Mouse (Mus musculus): Measurements from ENCODE around the gene Insc. TPM values are rescaled to one million over a fixed set of nuclear protein-coding genes. Genes with fewer than 3 reads are reported as not detected.

The Insc gene
- polyA plus RNA-seq, 1 experiment from 2014 or later: 10.8 TPM

DNA sequence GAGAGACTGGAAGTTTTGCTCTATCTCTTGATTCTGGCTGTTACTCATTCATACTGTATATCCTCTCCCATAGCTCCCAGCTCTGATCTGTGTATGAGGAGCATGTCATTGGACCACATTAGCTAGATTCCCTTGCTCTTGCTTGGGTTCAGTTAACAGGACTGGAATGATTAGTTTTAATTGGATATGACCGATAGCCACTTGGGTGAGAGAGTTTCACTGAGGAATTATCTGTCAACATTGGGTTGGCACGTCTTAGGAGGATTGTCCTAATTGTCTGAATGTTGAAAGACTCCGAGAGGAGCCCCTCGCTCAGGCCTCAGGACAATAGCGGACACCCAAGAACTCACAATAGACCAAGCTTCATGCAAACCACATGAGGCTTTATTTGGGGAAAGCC lies 7.2 kb upstream of the Insc start:
- Histone ChIP-seq H3K4me3 (replicated peaks) (no peak overlapping the region), H3K9ac (no peak overlapping the region), H3K9me3 (replicated peaks) (no peaks in the 10 kb centered on the region), H3K27ac (no peak overlapping the region), H3K27me3 (no peaks in the 10 kb centered on the region), H3K4me2 (no peak overlapping the region), H3K4me1 (replicated peaks) (no peaks in the 10 kb centered on the region), H3K36me3 (no peaks in the 10 kb centered on the region)
- ATAC-seq (ENCODE audit: low read depth) (no peak), DNase-seq (no peak)
- 51% methylated on average over 5 of the region's 5 CpGs for WGBS (ENCODE audit: insufficient replicate concordance)

DNA sequence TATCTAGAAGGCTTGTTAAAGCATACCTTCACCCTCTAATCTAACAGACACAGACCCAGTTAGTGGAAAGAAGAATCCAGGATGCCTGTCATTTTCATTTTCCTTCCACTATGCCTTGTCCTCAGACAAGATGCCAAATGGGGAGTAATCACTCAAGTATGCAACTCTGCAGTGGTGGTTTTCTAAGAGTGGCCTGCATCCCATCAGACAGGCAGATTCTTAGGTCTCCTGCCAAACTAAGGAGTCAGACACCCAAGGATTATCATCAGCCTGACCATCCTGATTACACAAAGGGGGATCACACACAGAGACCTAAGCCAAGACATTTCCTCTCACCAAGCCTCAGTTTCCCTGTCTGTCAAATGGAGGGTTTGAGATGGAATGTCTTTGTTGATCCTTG lies 5.3 kb upstream of the Insc start:
- no peaks in the 10 kb centered on the region for H3K36me3 ChIP-seq
- no peak for DNase-seq
- ATAC-seq (ENCODE audit: low read depth): no peak
- H3K9ac ChIP-seq: no peak overlapping the region
- H3K9me3 ChIP-seq (replicated peaks): no peaks in the 10 kb centered on the region
- H3K27me3 ChIP-seq: no peaks in the 10 kb centered on the region
- no peak overlapping the region for H3K4me2 ChIP-seq
- H3K4me1 ChIP-seq (replicated peaks): no peaks in the 10 kb centered on the region
- H3K27ac ChIP-seq: no peak overlapping the region
- H3K4me3 ChIP-seq (replicated peaks): no peak overlapping the region

DNA sequence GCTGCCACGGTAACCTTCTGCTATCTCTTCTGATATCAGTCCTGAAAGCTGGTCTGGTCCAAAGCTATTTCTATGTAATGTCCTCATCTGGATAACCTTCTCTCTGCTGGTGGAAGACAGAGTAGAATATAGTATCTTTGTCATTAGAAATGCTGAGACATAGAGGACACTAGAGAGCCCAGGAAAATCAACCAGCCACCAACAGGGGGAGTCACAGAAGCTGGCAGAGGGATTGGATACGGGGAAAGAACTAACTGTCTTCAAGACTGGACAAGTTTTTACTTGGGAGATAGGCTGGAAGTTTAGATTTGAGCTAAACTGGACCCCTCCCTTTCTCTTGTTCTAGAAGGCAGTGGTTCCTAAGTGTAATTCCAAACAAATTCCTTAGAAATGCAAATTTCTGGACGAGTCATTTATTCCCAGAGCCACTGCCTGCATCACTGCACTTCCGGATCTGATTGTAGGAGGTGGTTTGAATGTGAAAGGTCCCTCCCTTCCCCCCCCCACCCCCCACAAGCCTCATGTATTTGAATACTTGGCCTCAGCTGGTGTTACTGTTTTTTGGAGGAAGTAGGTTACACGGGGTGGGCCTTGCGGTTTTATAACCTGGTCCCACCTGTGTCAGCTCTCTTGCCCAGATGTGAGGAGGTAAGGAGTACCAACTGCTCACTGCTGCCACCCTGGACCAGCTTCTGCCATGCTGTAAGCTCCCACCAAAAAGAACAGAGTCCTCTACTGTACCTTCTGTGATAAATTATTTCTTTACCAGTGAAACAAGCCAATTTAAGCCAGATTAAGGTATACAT lies 2.9 kb upstream of the Insc start:
- 38% methylated on average over 6 of the region's 6 CpGs for WGBS (ENCODE audit: insufficient replicate concordance)

DNA sequence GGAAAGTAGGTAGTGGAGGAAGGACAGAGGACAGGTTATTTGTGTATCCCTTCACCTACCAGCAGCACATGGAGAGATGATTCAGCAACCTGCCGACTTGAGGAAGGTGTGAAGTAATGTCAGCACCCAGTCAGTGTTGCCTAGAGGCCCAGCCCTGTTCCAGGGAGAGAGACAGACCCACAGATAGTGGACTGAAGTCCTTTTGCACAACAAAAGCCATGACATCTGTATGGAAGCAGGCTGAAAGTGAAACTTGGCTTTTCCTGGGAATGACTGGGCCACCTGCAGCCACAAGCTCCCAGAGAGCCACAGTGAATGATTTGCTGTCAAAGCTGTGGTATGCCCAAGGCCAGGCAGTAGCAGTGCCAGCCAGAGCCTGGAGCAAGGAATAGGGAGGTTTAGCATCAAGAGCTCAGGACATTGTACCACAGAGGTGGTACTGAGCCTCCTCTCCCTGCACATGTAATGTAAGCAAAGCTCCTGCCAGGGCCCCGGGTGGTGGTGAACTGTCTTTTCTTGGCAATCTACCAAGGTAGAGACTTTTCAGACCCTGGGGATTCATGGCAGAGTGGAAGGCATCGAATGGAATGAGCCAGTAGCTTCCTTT lies 1.2 kb downstream of the Insc start:
- WGBS (ENCODE audit: insufficient replicate concordance): 44% methylated on average over 3 of the region's 3 CpGs
- H3K27me3 ChIP-seq: peaks cover 12% of the 10 kb centered on the region
- H3K9ac ChIP-seq: no peak overlapping the region
- H3K27ac ChIP-seq: no peak overlapping the region
- H3K4me2 ChIP-seq: no peak overlapping the region
- H3K9me3 ChIP-seq (replicated peaks): no peaks in the 10 kb centered on the region
- H3K4me1 ChIP-seq (replicated peaks): no peaks in the 10 kb centered on the region
- no peaks in the 10 kb centered on the region for H3K36me3 ChIP-seq
- H3K4me3 ChIP-seq (replicated peaks): no peak overlapping the region
- DNase-seq (no peak), ATAC-seq (ENCODE audit: low read depth) (no peak)

More for the DNA sequence above, 2.9 kb upstream of the Insc start:
- DNase-seq: no peak
- ATAC-seq (ENCODE audit: low read depth): no peak
- H3K4me1 ChIP-seq (replicated peaks): no peaks in the 10 kb centered on the region
- H3K36me3 ChIP-seq: no peaks in the 10 kb centered on the region
- no peaks in the 10 kb centered on the region for H3K9me3 ChIP-seq (replicated peaks)
- H3K27ac ChIP-seq: no peak overlapping the region
- H3K27me3 ChIP-seq: peaks cover 4% of the 10 kb centered on the region
- no peak overlapping the region for H3K4me3 ChIP-seq (replicated peaks)
- no peak overlapping the region for H3K4me2 ChIP-seq
- no peak overlapping the region for H3K9ac ChIP-seq

DNA sequence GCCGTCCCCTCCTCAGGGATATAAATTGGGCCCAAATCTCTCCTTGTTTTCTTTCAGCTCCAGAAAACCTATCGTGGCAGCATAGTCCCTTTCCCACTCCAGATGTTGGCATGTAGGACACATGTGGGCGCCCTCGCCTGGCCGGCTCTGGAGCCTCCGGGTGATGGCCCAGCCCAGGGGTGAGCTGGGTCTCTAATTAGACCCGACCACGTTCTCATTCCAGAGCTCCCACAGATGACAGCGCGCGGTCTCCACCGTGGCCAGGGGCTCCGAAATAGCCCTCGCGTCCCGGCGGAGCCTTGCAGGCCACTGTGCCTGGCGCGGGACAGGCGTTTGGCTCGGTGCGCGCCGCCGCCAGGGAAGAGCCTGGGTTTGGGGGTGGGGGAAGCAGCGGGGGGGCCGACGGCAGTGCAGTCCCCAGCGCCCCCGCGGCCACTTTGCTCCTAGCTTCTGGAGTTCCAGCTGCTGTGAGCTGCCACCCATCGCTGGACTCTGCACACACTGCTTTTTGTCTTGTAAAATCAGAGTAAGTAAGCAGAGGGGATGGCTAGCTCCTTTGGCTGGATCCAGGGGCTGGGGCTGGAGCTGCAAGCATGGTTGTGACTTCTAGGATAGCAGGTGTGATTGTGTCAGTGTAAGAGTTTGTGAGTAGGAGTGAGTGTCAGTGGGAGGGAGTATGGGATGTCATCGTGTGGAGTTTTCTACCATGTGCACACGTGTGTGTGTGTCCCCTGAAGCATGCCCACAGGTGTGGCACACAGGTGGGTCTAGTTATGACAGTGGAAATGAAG lies 2.2 kb downstream of the Insc start:
- Histone ChIP-seq H3K4me1 (replicated peaks) (no peaks in the 10 kb centered on the region), H3K36me3 (no peaks in the 10 kb centered on the region), H3K4me2 (peak overlapping the region; percentile 57), H3K27ac (no peak overlapping the region), H3K9me3 (replicated peaks) (no peaks in the 10 kb centered on the region), H3K4me3 (replicated peaks) (peak overlapping the region; percentile 36), H3K9ac (no peak overlapping the region; the same call in 1 of the 2 replicates), H3K27me3 (peaks cover 12% of the 10 kb centered on the region)
- no peak for DNase-seq
- WGBS (ENCODE audit: insufficient replicate concordance): 8% methylated on average over 34 of the region's 34 CpGs
- ATAC-seq (ENCODE audit: low read depth): no peak

DNA sequence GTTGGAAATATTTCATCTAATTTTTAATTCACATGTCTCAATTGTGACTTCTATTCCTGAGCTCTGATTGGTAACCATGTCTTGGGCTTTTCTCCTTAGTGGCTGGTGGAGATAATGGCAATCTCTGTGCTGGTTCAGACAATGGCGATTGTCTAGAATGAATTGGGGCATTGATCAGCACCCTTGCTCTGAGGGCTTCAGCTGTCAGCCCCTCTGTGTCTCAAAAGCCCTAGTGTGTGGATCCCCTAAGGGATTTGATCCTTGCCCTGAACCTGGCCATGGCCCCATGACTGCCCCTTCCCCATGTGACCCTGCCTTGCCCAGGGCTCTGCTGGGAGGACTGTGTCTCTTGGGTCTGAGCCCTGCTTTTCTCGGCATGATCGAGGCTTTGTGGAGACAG lies 4.1 kb downstream of the Insc start:
- H3K4me2 ChIP-seq: no peak overlapping the region
- ATAC-seq (ENCODE audit: low read depth): no peak

DNA sequence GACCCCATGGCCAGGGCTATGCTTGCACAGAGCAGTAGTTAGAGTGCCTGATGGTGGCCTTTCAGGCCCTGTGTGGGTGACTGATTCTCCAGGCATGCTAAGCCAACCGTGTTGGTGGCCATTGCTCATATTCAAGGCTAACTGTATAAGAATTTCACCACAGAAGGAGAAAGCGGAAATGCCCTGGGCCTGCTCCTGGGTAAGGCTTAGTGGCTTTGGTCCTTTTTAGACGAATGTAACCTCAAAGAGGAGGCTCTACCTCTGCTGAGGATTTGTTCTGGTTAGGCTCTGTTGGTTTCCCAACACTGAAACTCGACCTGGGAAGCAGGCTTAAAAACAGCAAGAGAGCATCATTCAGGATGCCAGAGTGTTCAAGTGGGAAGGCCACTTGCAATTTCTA lies 4.7 kb downstream of the Insc start:
- H3K9me3 ChIP-seq (replicated peaks): no peaks in the 10 kb centered on the region
- no peak overlapping the region for H3K27ac ChIP-seq
- H3K4me2 ChIP-seq: no peak overlapping the region
- H3K36me3 ChIP-seq: no peaks in the 10 kb centered on the region
- WGBS (ENCODE audit: insufficient replicate concordance): 43% methylated on average over 4 of the region's 4 CpGs
- DNase-seq (no peak), ATAC-seq (ENCODE audit: low read depth) (no peak)
- no peaks in the 10 kb centered on the region for H3K4me1 ChIP-seq (replicated peaks)
- H3K4me3 ChIP-seq (replicated peaks): no peak overlapping the region
- peaks cover 12% of the 10 kb centered on the region for H3K27me3 ChIP-seq
- no peak overlapping the region for H3K9ac ChIP-seq

More for the DNA sequence above, 4.1 kb downstream of the Insc start:
- Histone ChIP-seq H3K36me3 (no peaks in the 10 kb centered on the region), H3K9me3 (replicated peaks) (no peaks in the 10 kb centered on the region), H3K4me1 (replicated peaks) (no peaks in the 10 kb centered on the region), H3K27ac (no peak overlapping the region), H3K9ac (no peak overlapping the region), H3K27me3 (peaks cover 12% of the 10 kb centered on the region), H3K4me3 (replicated peaks) (no peak overlapping the region)
- no peak for DNase-seq
- 62% methylated on average over 3 of the region's 3 CpGs for WGBS (ENCODE audit: insufficient replicate concordance)

DNA sequence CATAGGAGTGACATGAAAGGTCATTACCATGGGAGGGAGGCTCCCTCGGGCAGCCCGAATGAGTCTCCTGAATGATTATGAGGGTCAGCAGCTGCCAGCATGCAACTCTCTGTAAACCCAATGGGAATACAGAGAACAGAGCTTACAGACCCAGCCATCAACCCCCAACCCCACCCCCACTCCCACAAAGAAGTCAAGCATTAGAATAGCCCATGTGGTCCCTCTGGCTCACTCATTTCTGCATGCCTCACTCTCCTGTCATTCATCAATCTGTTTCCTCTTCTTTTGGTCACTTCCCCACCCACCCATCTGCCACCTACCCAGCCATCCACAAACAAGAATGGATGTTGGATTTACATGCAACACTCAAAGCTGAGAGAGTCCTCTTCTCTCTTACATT lies 10.0 kb downstream of the Insc start:
- Histone ChIP-seq H3K27ac (no peak overlapping the region), H3K27me3 (no peaks in the 10 kb centered on the region), H3K4me2 (no peak overlapping the region), H3K4me3 (replicated peaks) (no peak overlapping the region), H3K9me3 (replicated peaks) (no peaks in the 10 kb centered on the region), H3K4me1 (replicated peaks) (no peaks in the 10 kb centered on the region), H3K36me3 (no peaks in the 10 kb centered on the region), H3K9ac (no peak overlapping the region)
- DNase-seq (no peak), ATAC-seq (ENCODE audit: low read depth) (no peak)
- WGBS (ENCODE audit: insufficient replicate concordance): 83% methylated on average over 2 of the region's 2 CpGs

DNA sequence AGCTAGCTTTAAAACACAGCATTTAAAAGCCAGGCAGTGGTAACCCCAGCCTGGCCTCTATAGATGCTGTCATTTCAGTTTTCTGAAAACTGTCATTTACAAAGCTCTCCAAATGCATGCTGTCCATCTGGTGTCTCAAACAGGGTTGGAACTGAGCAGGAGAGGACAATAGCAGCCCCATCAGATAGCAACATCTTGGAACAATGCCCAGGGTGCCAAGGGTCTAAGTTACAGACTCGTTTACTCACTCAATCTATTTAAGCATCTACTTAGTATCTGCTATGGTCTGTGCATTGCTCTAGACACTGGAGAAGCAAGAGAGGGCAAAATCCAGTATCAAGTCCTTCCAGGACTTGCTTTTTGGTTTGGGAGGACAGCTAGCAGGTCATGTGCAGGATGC lies 10.7 kb downstream of the Insc start:
- no peaks in the 10 kb centered on the region for H3K36me3 ChIP-seq
- no peak for DNase-seq
- no peak for ATAC-seq (ENCODE audit: low read depth)
- H3K4me1 ChIP-seq (replicated peaks): no peaks in the 10 kb centered on the region
- H3K4me2 ChIP-seq: no peak overlapping the region
- no peak overlapping the region for H3K27ac ChIP-seq
- H3K9me3 ChIP-seq (replicated peaks): no peaks in the 10 kb centered on the region
- 18% methylated on average over 1 of the region's 1 CpGs for WGBS (ENCODE audit: insufficient replicate concordance)
- H3K27me3 ChIP-seq: no peaks in the 10 kb centered on the region
- no peak overlapping the region for H3K4me3 ChIP-seq (replicated peaks)
- H3K9ac ChIP-seq: no peak overlapping the region

DNA sequence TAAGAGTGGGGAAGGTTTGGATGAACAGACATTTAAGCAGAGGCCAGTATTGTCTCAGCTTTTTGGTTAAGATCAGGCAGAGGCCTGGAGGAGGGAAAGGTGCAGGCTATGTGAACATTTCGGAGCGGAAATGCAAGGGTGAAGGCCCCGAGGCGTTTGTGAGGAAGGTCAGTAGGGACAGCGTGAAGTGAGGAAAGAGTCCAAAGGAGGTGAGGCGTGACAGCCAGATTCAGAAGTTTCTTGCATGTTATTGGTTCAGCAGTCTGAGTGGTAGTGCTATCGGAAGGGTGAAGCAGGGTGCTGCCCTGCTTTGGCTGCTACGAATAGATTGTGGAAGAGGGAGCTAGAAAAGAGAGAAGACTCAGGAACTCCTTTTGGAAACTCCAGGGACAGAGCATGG lies 11.1 kb downstream of the Insc start:
- no peaks in the 10 kb centered on the region for H3K4me1 ChIP-seq (replicated peaks)
- H3K27me3 ChIP-seq: no peaks in the 10 kb centered on the region
- ATAC-seq (ENCODE audit: low read depth) (no peak), DNase-seq (no peak)
- H3K4me2 ChIP-seq: no peak overlapping the region
- no peaks in the 10 kb centered on the region for H3K9me3 ChIP-seq (replicated peaks)
- no peaks in the 10 kb centered on the region for H3K36me3 ChIP-seq
- H3K27ac ChIP-seq: no peak overlapping the region
- no peak overlapping the region for H3K4me3 ChIP-seq (replicated peaks)
- 57% methylated on average over 8 of the region's 8 CpGs for WGBS (ENCODE audit: insufficient replicate concordance)
- H3K9ac ChIP-seq: no peak overlapping the region

DNA sequence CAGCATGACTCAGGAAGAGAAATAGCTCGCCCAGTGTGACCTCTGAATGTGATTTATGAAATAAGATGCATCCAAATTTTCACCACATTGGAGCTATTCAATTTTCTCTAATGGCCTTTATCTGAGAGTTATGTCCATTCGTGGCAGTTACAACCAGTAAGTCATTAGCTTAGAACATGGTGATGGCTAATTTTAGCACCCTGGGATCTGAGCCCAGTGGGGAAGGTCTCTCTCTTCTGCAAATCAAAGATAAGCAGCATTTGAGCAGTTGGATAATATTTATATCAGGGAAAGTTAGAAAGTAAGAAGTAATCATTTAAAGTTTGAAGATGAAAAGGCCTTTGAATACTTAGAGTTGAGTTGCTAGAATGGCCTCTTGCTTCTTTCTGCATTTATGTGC lies 19.2 kb downstream of the Insc start:
- H3K4me1 ChIP-seq (replicated peaks): no peaks in the 10 kb centered on the region
- no peak overlapping the region for H3K27ac ChIP-seq
- H3K27me3 ChIP-seq: no peaks in the 10 kb centered on the region
- WGBS (ENCODE audit: insufficient replicate concordance): 37% methylated on average over 2 of the region's 2 CpGs
- H3K9me3 ChIP-seq (replicated peaks): no peaks in the 10 kb centered on the region
- no peaks in the 10 kb centered on the region for H3K36me3 ChIP-seq
- H3K9ac ChIP-seq: no peak overlapping the region
- H3K4me3 ChIP-seq (replicated peaks): no peak overlapping the region
- no peak overlapping the region for H3K4me2 ChIP-seq
- ATAC-seq (ENCODE audit: low read depth): no peak
- DNase-seq: no peak
